Mouse (Mus musculus): ENCODE measurements around the gene Lrriq4.

Lrriq4 gene

GRCm38 (mm10) chr3:30644207-30644606, at the start of gene Lrriq4:
Gene Lrriq4, plus strand, starts transcription at chr3:30644507.
- DNase-seq: no peak

GRCm38 (mm10) chr3:30595111-30595832, 49.0 kb upstream of the Lrriq4 start:
- peak; percentile 19 to 34 for DNase-seq

- no peak for DNase-seq
Observed at GRCm38 (mm10) chr3:30597271-30597670, 47.0 kb upstream of the Lrriq4 start.

GRCm38 (mm10) chr3:30599711-30600545, 44.4 kb upstream of the Lrriq4 start, which contains the start of gene Actrt3:
Gene Actrt3, minus strand, starts transcription at chr3:30599939.
- DNase-seq: peak; percentile 52 to 56

GRCm38 (mm10) chr3:30600717-30601116, 43.6 kb upstream of the Lrriq4 start:
- peak; percentile 58 to 62 for DNase-seq

GRCm38 (mm10) chr3:30601175-30601574, 43.1 kb upstream of the Lrriq4 start:
- peak; percentile 94 to 95 for DNase-seq

- DNase-seq: no peak
Observed at GRCm38 (mm10) chr3:30601610-30602064, 42.7 kb upstream of the Lrriq4 start.

- peak; percentile 97 to 98 for DNase-seq
Observed at GRCm38 (mm10) chr3:30602065-30602739, 42.1 kb upstream of the Lrriq4 start, which contains the start of gene Mynn. Gene Mynn, plus strand, starts transcription at chr3:30602065.

- DNase-seq: no peak
Observed at GRCm38 (mm10) chr3:30602740-30603098, 41.6 kb upstream of the Lrriq4 start.

- no peak for DNase-seq
Observed at GRCm38 (mm10) chr3:30603256-30603655, 41.1 kb upstream of the Lrriq4 start.

GRCm38 (mm10) chr3:30608999-30609398, 35.3 kb upstream of the Lrriq4 start:
- no peak for DNase-seq

GRCm38 (mm10) chr3:30610930-30611329, 33.4 kb upstream of the Lrriq4 start:
- DNase-seq: no peak

GRCm38 (mm10) chr3:30620132-30620531, 24.2 kb upstream of the Lrriq4 start:
- DNase-seq: peak; percentile 37 to 43

GRCm38 (mm10) chr3:30633681-30634080, 10.6 kb upstream of the Lrriq4 start:
- DNase-seq: no peak

GRCm38 (mm10) chr3:30635629-30636028, 8.7 kb upstream of the Lrriq4 start:
- peak in 1 of 2 experiments; percentile 13 for DNase-seq

- no peak for DNase-seq
Observed at GRCm38 (mm10) chr3:30646761-30647160, 2.5 kb downstream of the Lrriq4 start.

- peak in 1 of 2 experiments; percentile 8 for DNase-seq
Observed at GRCm38 (mm10) chr3:30647440-30648090, 3.3 kb downstream of the Lrriq4 start, which contains the start of gene Lrrc34. Gene Lrrc34, minus strand, starts transcription at chr3:30647869.

- no peak for DNase-seq
Observed at GRCm38 (mm10) chr3:30648466-30648865, 4.2 kb downstream of the Lrriq4 start.

GRCm38 (mm10) chr3:30650062-30650841, 5.9 kb downstream of the Lrriq4 start:
- DNase-seq: peak; percentile 5

- DNase-seq: no peak
Observed at GRCm38 (mm10) chr3:30655937-30656336, 11.6 kb downstream of the Lrriq4 start.

GRCm38 (mm10) chr3:30658486-30658885, 14.2 kb downstream of the Lrriq4 start:
- DNase-seq: no peak

GRCm38 (mm10) chr3:30683190-30683589, 38.9 kb downstream of the Lrriq4 start:
- DNase-seq: no peak

Data from B cell, adult 2 months (primary cell).